Mouse (Mus musculus): ENCODE data around the gene Nrxn2. TPM values are rescaled to one million over a fixed set of nuclear protein-coding genes. Genes with fewer than 3 reads are reported as not detected.

The Nrxn2 gene
- total RNA-seq, 2 experiments from 2014 or later: 7.5 to 14.5 TPM

DNA sequence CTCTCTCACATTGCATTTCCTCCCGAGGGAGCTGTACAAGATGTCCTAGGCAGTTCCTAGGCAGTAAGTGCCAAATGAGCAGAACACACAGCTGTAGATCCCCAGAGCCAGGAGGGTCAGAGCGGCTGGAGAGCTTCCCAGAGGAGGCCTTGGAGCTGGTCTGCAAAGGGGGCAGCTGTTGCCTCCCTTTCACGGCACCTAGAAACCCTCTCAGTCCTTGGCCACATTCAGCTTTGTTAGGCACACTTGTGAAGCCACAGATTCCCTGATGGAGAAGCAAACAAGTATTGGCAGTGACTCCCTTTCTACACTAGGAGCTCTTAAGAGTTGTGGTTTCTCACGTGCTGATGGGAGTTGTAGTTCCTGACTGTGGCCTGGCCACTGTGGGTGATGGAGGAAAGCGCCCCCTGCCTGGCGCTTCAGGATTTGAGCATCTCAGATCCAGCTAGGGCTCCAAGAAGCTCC, 33.5 kb downstream of the Nrxn2 start:
- DNase-seq: peak; percentile 82

- DNase-seq: peak; percentile 33
These were observed 34.3 kb downstream of the Nrxn2 start for GRCm38 (mm10) chr19:6452672-6453310.

DNA sequence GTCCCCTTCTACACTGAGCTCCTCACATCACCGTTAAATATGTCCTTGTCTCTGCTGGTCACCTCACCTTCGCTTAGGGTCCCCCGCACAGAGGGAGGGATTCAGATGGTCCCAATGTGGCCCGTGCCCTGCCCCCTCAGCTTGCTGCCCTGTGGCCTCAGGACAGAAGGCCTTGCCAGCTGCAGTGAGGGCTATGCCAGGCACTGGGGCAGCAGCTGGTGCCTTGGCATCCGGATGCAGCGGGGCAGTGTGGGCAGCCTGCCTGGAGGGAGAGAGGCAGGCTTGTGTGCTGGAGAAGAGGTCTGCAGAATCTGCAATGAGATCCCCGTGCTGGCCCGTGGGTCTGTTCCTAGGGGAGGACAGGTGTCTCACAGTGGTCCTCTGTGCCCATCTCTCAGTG, 34.8 kb downstream of the Nrxn2 start:
- DNase-seq: no peak

- DNase-seq: no peak
These were observed 35.6 kb downstream of the Nrxn2 start for GRCm38 (mm10) chr19:6454041-6454720.

DNA sequence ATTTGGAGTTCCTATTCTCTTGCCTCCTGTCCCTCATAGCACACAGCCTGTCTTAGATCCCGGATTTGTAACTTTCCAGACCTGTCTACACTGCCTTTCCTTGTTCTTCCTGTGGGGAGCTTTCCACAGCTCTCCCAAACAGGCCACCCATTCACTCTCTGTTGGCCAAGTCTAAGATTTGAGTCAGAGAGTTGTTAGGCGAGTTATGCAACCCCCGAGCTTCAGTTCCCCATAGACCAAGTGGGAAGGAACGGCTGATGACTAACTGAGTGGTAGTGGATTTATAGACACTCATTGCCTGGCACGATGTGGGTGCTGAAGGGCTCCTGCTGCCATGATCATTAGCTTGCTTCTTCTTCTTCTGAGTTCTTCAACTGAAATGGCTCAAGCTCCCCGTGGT, 41.0 kb downstream of the Nrxn2 start:
- no peak for DNase-seq

GRCm38 (mm10) chr19:6462841-6463240, 44.3 kb downstream of the Nrxn2 start:
- no peak for DNase-seq

GRCm38 (mm10) chr19:6464306-6465071, 46.0 kb downstream of the Nrxn2 start:
- DNase-seq: no peak

- no peak for DNase-seq
These were observed 46.6 kb downstream of the Nrxn2 start for GRCm38 (mm10) chr19:6465090-6465489.

DNA sequence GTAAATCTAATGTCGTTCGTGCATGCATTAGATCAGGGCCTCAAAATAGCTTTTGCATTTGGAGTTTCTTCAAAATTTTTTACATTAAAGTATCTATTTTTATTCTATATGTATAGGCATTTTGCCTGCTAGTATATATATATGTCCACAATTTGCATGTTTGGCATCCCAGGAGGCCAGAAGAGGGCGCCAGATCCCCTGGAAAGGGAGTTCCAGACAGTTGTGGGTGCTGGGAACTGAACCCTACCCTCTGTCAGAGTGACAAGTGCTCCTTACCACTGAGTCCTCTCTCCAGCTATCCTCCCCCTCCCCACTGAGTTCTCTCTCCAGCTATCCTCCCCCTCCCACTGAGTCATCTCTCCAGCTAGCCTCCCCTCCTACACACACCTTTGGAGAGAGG, 48.4 kb downstream of the Nrxn2 start:
- no peak for DNase-seq

DNA sequence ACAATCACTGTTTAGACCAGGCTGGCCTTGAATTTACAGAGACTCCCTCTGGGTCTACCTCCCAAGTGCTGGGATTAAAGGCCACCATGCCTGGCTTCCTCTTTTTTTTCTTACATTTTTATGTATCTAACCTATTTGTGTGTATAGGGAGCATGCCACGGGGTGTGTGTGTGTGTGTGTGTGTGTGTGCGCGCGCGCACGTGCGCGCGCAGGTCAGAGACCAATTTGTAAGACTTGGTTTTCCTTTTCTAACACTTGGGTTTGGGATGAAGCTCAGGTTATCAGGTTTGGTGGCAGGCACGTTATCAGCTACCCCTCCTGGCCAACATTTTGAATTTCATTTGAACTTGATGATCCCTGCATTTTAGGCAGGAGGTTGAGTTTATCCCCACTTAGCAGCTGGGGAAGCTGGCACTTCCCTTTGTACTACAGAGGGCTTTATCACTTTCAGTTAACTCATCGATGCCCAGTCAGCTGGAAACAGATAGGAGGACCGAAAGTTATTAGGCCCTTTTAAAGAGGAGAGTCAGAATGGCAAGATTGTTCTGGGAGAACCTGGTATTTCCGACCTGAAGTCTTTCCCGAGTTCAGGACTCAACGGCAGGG, 48.9 kb downstream of the Nrxn2 start:
- DNase-seq: no peak

GRCm38 (mm10) chr19:6471630-6472029, 53.1 kb downstream of the Nrxn2 start:
- DNase-seq: no peak

- no peak for DNase-seq
These were observed 54.3 kb downstream of the Nrxn2 start for GRCm38 (mm10) chr19:6472821-6473220.

DNA sequence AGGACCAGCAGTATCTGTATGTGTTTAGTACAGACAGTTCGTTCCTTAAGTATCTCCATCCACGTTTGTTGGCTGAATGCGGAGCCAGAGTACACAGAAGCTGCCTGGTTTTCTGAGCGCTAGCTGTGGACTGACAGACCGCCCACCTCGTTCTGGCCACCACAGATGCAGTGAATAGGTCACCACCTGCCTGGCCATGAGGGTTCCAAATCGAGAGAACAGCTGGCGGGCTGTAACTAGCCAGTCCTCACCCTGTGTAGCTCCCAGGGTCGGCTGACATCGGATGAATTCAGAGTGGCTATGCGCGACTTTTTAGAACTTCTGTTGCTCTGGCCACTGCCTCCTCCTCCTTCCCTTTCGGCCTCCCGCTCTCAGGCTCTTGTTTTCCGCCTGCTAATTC, 56.2 kb downstream of the Nrxn2 start:
- DNase-seq: no peak

GRCm38 (mm10) chr19:6475129-6475528, 56.6 kb downstream of the Nrxn2 start:
- no peak for DNase-seq

GRCm38 (mm10) chr19:6477007-6477406, 58.5 kb downstream of the Nrxn2 start:
- DNase-seq: no peak

- no peak for DNase-seq
These were observed 60.0 kb downstream of the Nrxn2 start for GRCm38 (mm10) chr19:6478566-6478965.

- no peak for DNase-seq
These were observed 64.4 kb downstream of the Nrxn2 start for GRCm38 (mm10) chr19:6482886-6483285.

GRCm38 (mm10) chr19:6485059-6485630, 66.6 kb downstream of the Nrxn2 start:
- DNase-seq: peak; percentile 65

DNA sequence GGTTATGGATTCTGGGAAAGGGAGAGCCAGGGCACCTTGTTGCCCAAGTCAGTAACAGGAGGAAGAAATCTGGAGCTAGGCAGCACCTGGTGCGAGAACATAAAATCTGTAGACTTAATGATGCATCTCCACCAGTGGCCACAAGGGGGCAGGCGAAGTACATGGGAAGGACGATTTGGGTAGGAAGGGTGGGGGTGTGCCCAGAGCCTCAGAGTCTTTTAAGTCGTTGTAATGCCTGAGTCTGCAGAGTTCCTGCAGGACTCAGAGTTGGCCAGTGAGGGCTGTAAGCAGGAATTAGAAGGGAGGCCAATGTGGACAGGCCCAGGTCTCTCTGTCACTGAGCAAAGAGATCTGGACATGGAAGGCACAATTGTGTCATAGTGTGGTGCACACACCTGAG, 70.5 kb downstream of the Nrxn2 start:
- DNase-seq: peak; percentile 91

DNA sequence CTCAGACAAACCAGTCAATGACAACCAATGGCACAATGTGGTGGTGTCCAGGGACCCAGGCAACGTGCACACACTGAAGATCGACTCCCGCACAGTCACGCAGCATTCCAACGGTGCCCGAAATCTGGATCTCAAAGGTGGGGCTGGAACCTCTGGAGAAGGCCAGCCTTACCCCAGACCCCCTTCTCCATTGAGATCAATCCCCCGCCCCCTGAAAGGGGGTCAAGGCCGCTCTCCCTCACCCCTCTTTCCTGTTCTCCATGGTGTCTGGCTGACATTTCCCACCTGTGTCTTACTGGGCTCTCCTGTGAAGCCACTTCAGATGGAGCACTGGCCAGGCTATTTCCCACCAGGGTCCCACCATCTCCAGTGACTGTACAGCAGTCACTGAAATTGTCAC, 73.0 kb downstream of the Nrxn2 start:
- DNase-seq: no peak

DNA sequence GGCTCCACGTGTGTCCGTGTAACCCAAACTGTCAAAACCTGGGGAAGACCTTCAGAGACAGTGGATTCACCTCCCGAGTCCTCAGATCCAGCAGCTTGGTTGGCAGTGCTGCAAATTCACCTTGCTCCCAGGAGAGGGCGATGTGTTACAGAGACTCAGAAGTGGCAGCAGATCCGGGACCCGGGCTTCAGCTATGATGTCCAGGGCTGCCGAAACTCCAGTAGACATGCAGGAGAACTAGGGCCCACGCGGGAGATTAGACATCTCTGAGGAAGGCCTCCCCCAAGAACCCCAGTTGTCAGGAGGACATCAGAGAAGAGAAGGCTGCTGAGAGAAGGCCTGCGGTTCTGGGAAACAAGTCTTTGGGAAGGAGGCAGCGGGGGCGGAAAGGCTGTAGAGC, 73.6 kb downstream of the Nrxn2 start:
- DNase-seq: peak; percentile 80

DNA sequence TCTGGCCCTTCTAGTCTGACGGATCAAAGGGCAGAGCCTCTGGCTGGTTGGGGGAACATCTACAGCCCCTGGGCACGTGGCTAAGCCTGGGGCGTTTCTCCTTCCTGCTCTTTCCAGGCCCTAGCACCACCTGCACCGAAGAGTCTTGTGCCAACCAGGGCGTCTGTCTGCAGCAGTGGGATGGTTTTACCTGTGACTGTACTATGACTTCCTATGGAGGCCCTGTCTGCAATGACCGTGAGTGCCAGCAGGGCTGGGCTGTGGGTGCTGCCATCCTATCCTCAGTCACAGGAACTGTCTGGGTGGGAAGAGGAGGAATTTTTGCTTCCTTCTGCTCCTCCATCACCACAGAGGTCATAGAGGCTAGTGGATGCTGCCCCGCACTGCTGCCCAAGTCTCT, 74.7 kb downstream of the Nrxn2 start:
- DNase-seq: no peak

GRCm38 (mm10) chr19:6494032-6494431, 75.5 kb downstream of the Nrxn2 start:
- DNase-seq: no peak
